Mouse (Mus musculus) lung, adult 2 months (tissue): ENCODE results near the gene Mrpl58. TPM values are rescaled to one million over a fixed set of nuclear protein-coding genes. Genes with fewer than 3 reads are reported as not detected.

ENCODE experiments used
- DNase-seq: peaks from one replicate; pipeline ENCODE4 v3.0.0; 2022
- H3K4me1 ChIP-seq: fragments of 200-500 bp; 2 replicates; pipeline ENCODE4 v1.6.1; 2011; ENCODE audit warnings: low read length; ENCODE audit not compliant: control insufficient read depth, insufficient read depth
- H3K4me3 ChIP-seq: fragments of 200-500 bp; replicated peaks from 2 replicates; pipeline ENCODE3; 2011; ENCODE audit warnings: low read depth, mild to moderate bottlenecking, control low read depth, low read length; ENCODE audit errors: extremely low read depth
- CTCF ChIP-seq: fragments of 200-500 bp; IDR thresholded peaks from 2 replicates; pipeline ENCODE4 v1.5.1; 2011; ENCODE audit warnings: mild to moderate bottlenecking, low read length, control low read depth; ENCODE audit not compliant: insufficient read depth
- POLR2A ChIP-seq: fragments of 200-500 bp; IDR thresholded peaks from 2 replicates; pipeline ENCODE4 v1.6.1; 2011; ENCODE audit warnings: low read depth, mild to moderate bottlenecking, control low read depth, low read length, borderline replicate concordance; ENCODE audit errors: extremely low read depth
- WGBS: fragments of 180-500 bp; shearing (Covaris S2); methylation state at CpG from one replicate; pipeline ENCODE4 v1.1.7; 2018; 5-methylcytosine and 5-hydroxymethylcytosine counted together
- polyA plus RNA-seq: library from polyadenylated mRNA; depleted of rRNA; stranded (reverse); fragments of >200 nt; gene quantifications from 2 replicates; pipeline ENCODE4 v1.2.3, GENCODE M21; 2012; rRNA removed

The Mrpl58 gene
- 52.3 and 80.8 TPM in 2 replicates for polyA plus RNA-seq

GRCm38 (mm10) chr11:115403338-115404124, at the start of gene Mrpl58:
TSS of gene Mrpl58 (plus strand) at chr11:115403752.
- peaks cover 9% of the 10 kb centered on the region for H3K4me1 ChIP-seq
- 4% methylated on average over 50 of the region's 50 CpGs for WGBS
- TF ChIP-seq POLR2A (peak; percentile 75), CTCF (no peak)
- peak; percentile 92 for DNase-seq
- peak within 1 kb of the TSS; percentile 98 for H3K4me3 ChIP-seq

DNA sequence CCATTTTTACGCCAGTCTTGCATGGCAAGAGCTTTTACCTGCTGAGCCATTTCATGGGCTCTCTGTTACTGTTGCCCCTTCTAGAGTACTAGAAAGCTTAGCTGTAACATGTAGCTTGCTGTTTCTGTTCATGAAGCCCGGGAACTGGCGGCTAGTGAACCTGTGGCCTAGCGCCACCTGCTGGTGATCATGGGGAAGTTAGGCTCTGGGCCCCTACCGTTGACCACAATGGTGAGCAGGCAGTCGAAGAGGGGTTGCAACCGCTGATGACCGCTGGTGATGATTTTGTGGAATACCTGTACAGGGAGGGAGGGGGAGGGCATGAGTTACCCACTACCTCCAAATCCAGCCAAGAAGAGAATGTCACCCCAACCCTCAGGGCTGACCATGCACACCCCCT, 49.4 kb upstream of the Mrpl58 start:
- peaks cover 7% of the 10 kb centered on the region for H3K4me1 ChIP-seq
- peak; percentile 90 for TF ChIP-seq CTCF
- no peak for TF ChIP-seq POLR2A
- H3K4me3 ChIP-seq: no peak overlapping the region
- DNase-seq: peak; percentile 45
- WGBS: 9% methylated on average over 8 of the region's 8 CpGs

- Histone ChIP-seq H3K4me3 (no peak overlapping the region), H3K4me1 (peaks cover 9% of the 10 kb centered on the region)
- TF ChIP-seq CTCF (no peak), POLR2A (no peak)
- DNase-seq: peak; percentile 74
- WGBS: 11% methylated on average over 5 of the region's 5 CpGs
Observed at GRCm38 (mm10) chr11:115358468-115358867, 45.1 kb upstream of the Mrpl58 start.

GRCm38 (mm10) chr11:115359293-115359692, 44.3 kb upstream of the Mrpl58 start:
- Histone ChIP-seq H3K4me3 (no peak overlapping the region), H3K4me1 (peaks cover 9% of the 10 kb centered on the region)
- TF ChIP-seq CTCF: no peak
- no peak for TF ChIP-seq POLR2A
- DNase-seq: no peak
- WGBS: 32% methylated on average over 3 of the region's 3 CpGs

DNA sequence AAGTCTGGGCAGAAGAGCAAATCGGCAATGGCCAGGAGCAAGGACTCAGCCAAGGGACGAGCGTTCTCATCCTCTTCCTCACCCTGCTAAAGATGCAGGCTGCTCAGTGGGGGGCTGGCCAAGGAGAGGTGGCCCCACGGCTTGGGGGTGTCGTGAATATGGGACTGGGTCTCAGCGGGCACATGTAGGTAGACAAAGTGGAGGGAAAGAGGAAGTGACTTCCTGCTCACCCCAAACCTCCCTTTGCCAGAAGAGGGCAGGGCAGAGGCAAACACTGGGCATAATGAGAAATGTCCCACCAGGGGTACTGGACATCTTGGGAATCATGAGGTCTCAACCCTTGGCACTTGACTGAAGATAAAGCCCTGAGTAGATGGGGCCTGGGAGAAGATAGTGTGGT, 43.8 kb upstream of the Mrpl58 start:
- H3K4me3 ChIP-seq: no peak overlapping the region
- H3K4me1 ChIP-seq: peaks cover 9% of the 10 kb centered on the region
- WGBS: 37% methylated on average over 6 of the region's 6 CpGs

DNA sequence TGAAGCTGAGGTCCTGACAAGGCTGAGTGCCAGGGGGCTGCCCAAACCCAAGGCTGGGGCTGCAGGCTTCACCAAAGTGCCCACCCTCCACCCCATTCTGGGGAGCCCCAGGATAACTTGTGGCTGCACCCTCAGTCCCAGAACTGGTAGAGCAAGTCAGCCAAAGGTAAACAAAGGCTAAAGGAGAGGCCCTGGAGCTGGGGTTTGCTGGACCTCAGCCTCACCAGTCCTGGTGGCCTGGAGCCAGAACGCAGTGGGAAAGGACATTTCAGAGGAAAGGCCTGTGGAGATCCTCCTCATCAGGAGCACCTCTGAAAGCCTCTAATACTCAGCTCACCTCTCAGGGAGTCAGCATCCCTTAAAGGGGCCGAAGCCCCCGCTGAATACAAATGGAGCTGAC, 39.4 kb upstream of the Mrpl58 start:
- H3K4me1 ChIP-seq: peaks cover 13% of the 10 kb centered on the region
- H3K4me3 ChIP-seq: no peak overlapping the region
- WGBS: 86% methylated on average over 3 of the region's 3 CpGs
- DNase-seq: no peak
- TF ChIP-seq POLR2A: no peak
- no peak for TF ChIP-seq CTCF

More for the DNA sequence above, 43.8 kb upstream of the Mrpl58 start:
- peak; percentile 39; the same call in 1 of the 2 replicates for TF ChIP-seq CTCF
- no peak for TF ChIP-seq POLR2A
- no peak for DNase-seq

DNA sequence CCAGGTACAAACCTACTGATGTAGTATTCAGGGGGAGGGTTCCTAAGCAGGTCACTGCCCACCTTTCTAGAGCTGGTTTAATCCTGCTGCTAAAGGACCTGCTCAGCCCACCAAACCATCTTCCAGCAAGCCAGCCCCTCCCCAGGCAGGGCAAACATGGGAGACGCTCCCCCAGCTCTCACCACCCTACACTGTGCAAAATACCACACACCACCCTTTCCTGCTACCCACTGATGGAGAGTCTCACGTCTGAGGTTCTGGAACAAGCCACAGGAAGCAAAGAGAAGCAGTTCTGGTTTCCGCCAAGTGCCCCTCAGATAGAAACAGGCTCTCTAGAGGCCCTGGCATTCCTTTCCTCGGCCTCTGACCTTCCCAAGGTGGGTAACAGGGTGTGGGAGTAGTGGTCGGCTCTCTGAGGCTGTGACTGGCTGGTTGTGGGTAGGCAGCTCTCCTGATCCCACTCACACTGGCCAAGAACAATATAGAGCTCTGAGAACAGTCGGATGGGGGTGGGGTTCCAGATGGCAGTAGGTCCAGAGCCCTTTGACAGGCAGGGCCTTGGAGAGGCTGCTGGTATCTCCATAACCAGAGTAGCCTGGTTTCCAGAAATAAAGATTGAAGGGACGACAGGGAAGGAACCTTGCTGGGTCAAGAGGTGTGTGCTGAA, 37.4 kb upstream of the Mrpl58 start:
- DNase-seq: no peak
- TF ChIP-seq POLR2A (no peak), CTCF (no peak)
- Histone ChIP-seq H3K4me1 (peaks cover 11% of the 10 kb centered on the region), H3K4me3 (no peak overlapping the region)
- 24% methylated on average over 7 of the region's 7 CpGs for WGBS

DNA sequence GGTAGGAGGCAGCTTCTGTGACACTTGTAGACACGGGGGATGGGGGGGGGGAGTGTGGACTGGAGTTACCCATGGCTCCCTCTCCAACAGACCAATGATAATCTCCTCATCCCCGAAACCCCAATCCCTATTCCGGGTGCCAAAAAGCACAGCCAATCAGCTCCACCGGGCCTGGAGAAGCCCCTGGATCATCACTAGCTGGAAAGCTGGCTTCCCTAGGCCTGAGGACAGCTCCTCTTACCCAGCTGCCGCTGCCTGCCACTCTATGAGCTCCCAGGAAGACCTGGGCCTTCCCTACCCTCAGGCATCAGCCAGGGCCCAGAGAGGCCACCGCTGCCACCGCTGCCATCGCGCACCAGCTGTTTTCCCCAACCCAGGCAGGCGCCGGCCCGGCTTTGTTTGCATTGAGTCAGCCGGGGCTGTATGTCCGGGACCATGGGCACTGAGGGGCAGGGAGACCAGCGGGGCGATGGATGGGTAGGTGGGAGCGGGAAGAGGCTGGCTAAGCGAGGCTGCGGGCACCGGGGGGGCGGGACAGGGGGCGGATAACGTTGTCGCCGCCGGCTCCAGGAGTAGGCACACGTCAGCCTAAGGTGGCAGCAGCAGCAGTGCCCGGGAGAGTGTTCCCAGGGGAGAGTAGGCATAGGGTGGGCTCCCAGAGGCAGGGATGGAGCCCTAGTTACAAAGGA, 36.7 kb upstream of the Mrpl58 start:
- WGBS: 4% methylated on average over 28 of the region's 28 CpGs
- peak overlapping the region; percentile 78 for H3K4me3 ChIP-seq
- H3K4me1 ChIP-seq: peaks cover 11% of the 10 kb centered on the region
- peak; percentile 33 for DNase-seq
- no peak for TF ChIP-seq CTCF
- TF ChIP-seq POLR2A: no peak

- peak; percentile 90 for DNase-seq
- TF ChIP-seq CTCF: no peak
- TF ChIP-seq POLR2A: peak; percentile 54; the same call in 1 of the 2 replicates
- H3K4me3 ChIP-seq: peak within 1 kb of the TSS; percentile 78
- under 1% methylated on average over 39 of the region's 39 CpGs for WGBS
- H3K4me1 ChIP-seq: peaks cover 11% of the 10 kb centered on the region
Observed at GRCm38 (mm10) chr11:115367395-115367944, 36.1 kb upstream of the Mrpl58 start, which contains the start of gene Hid1. TSS of gene Hid1 (minus strand) at chr11:115367756.
